Mouse (Mus musculus) small intestine, adult 2 months (tissue): Measurements from ENCODE around the gene Rap1gap2.

ENCODE experiments used
- CTCF ChIP-seq: fragments of 200-500 bp; IDR thresholded peaks from 2 replicates; pipeline ENCODE4 v1.5.1; 2012; ENCODE audit warnings: low read depth, mild to moderate bottlenecking, control low read depth, inconsistent platforms, low read length, moderate library complexity, mixed read lengths; ENCODE audit not compliant: insufficient replicate concordance, insufficient read length; ENCODE audit errors: extremely low read depth
- POLR2A ChIP-seq: fragments of 200-500 bp; IDR thresholded peaks from 2 replicates; pipeline ENCODE4 v1.6.1; 2012; ENCODE audit warnings: low read depth, mild to moderate bottlenecking, control low read depth, inconsistent platforms, low read length, moderate library complexity

DNA sequence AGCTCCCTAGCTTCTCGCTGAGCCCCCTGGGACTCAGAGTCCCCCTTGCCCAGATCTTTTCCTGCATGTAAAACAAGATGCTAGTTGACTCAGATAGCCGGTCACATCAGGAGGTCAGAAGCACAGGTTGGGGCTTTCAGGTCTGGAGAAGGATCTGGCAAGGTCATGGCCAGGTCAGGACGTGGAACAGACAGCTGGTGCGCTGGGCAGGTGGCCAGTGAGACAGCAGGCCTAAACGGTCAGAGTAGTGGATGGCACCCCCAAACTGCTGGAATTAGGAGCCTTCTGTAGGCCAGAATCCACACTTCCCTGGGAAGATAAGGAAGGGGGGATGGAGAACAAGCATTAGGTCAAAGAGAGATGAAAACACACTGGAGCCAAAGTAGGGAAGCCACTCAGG, 223.5 kb downstream of the Rap1gap2 start:
- TF ChIP-seq POLR2A (no peak), CTCF (no peak)
